Mouse (Mus musculus) CH12.LX (cell line): ENCODE data around the gene Rnf144a. TPM values are rescaled to one million over a fixed set of nuclear protein-coding genes. Genes with fewer than 3 reads are reported as not detected.

Source experiments
- DNase-seq: peaks from one replicate; pipeline ENCODE4 v3.0.0-alpha.2; 2013; ENCODE audit errors: extremely low read depth
- H3K27ac ChIP-seq: 2 replicates; pipeline ENCODE4 v1.5.1; 2012; ENCODE audit warnings: low read depth, mild to moderate bottlenecking, control low read depth, moderate library complexity; ENCODE audit not compliant: insufficient read depth
- H3K27me3 ChIP-seq: replicated peaks from 2 replicates; pipeline ENCODE3; 2012; ENCODE audit warnings: inconsistent platforms
- H3K36me3 ChIP-seq, 2 experiments: replicated peaks in 1 of 2; 2 replicates each; pipeline versions ENCODE3 to v1.6.1; 2012; ENCODE audit warnings: inconsistent platforms in 1 of 2, low read length in 1 of 2, mild to moderate bottlenecking in 1 of 2, mixed read lengths in 1 of 2, moderate library complexity in 1 of 2; ENCODE audit not compliant: control insufficient read depth in 1 of 2, insufficient read depth in 1 of 2
- H3K4me1 ChIP-seq, 2 experiments: 2 replicates each; pipeline ENCODE4 v1.6.1; 2012; ENCODE audit warnings: inconsistent platforms in 1 of 2, moderate library complexity in 1 of 2; ENCODE audit not compliant: insufficient read depth in 2 of 2, control insufficient read depth in 1 of 2
- H3K4me2 ChIP-seq: 2 replicates; pipeline ENCODE4 v1.6.1; 2012; ENCODE audit warnings: low read depth, mild to moderate bottlenecking, control low read depth; ENCODE audit not compliant: poor library complexity, insufficient read depth, severe bottlenecking
- H3K4me3 ChIP-seq, 3 experiments: fragments of 150-350 bp in 1 of 3; sonication (generic) in 1 of 3; replicated peaks in 1 of 3; 2 replicates each; pipeline versions ENCODE3 to v1.5.1; 2011 to 2012; ENCODE audit warnings: low read depth in 2 of 3, low read length in 2 of 3, mild to moderate bottlenecking in 2 of 3, moderate library complexity in 2 of 3, control low read depth in 1 of 3, improper control_type of control experiment in 1 of 3, inconsistent platforms in 1 of 3, mixed read lengths in 1 of 3; ENCODE audit not compliant: poor library complexity in 1 of 3
- H3K79me2 ChIP-seq: replicated peaks from 2 replicates; pipeline ENCODE4 v1.6.1; 2012; ENCODE audit warnings: mild to moderate bottlenecking, moderate library complexity; ENCODE audit not compliant: control insufficient read depth, poor library complexity, insufficient read depth, severe bottlenecking; ENCODE audit errors: extremely low read depth
- H3K9ac ChIP-seq: 2 replicates; pipeline ENCODE4 v1.6.1; 2012; ENCODE audit warnings: low read depth, mild to moderate bottlenecking, control low read depth, moderate library complexity; ENCODE audit not compliant: insufficient read depth
- H3K9me3 ChIP-seq: replicated peaks from 2 replicates; pipeline ENCODE3; 2012; ENCODE audit warnings: low read length, inconsistent platforms, mixed read lengths
- CHD1 ChIP-seq: IDR thresholded peaks from 2 replicates; pipeline ENCODE4 v1.6.1; 2012; ENCODE audit warnings: low read depth, low read length, improper control_type of control experiment, inconsistent platforms
- CHD2 ChIP-seq: IDR thresholded peaks from 2 replicates; pipeline ENCODE4 v1.6.1; 2011; ENCODE audit warnings: low read length, improper control_type of control experiment
- ELF1 ChIP-seq: IDR thresholded peaks from 2 replicates; pipeline ENCODE4 v1.6.1; 2014; ENCODE audit warnings: low read depth, mild to moderate bottlenecking, inconsistent platforms, low read length, improper control_type of control experiment
- HCFC1 ChIP-seq: IDR thresholded peaks from 2 replicates; pipeline ENCODE4 v1.6.1; 2012; ENCODE audit warnings: low read depth, mild to moderate bottlenecking, inconsistent platforms, low read length, improper control_type of control experiment
- MEF2A ChIP-seq: IDR thresholded peaks from 2 replicates; pipeline ENCODE4 v1.6.1; 2014; ENCODE audit warnings: low read depth, mild to moderate bottlenecking, inconsistent platforms, low read length, improper control_type of control experiment, borderline replicate concordance
- SIN3A ChIP-seq: IDR thresholded peaks from 2 replicates; pipeline ENCODE4 v1.6.1; 2012; ENCODE audit warnings: low read length, improper control_type of control experiment, inconsistent platforms
- USF2 ChIP-seq: conservative IDR thresholded peaks from 2 replicates; pipeline ENCODE4 v1.6.1; 2011; ENCODE audit warnings: low read depth, low read length, improper control_type of control experiment
- dilution Hi-C: fragments of 300-500 bp; cut with MboI; formaldehyde crosslinking; loops from 2 replicates; pipeline ENCODE4 v1.14.3; 2020; ENCODE audit warnings: low sequenced_read_pairs; ENCODE audit not compliant: extremely low pct_unique_long_range_greater_than_20kb, extremely low pct_ligation_motif_present
- in situ Hi-C: fragments of 300-500 bp; cut with MboI; formaldehyde crosslinking; loops from 3 replicates; pipeline ENCODE4 v1.14.3; 2019; ENCODE audit warnings: low sequenced_read_pairs, low pct_ligation_motif_present, low pct_unique_long_range_greater_than_20kb, mixed read lengths
- polyA plus RNA-seq: library from polyadenylated mRNA; unstranded; fragments of >175 nt; gene quantifications from 2 replicates; pipeline ENCODE4 v1.2.1, GENCODE M21; 2012; ENCODE audit warnings: low read depth; ENCODE audit not compliant: insufficient read length
- total RNA-seq, 2 experiments: library from RNA; depleted of rRNA; stranded (reverse); fragments of 300-350 nt in 1 of 2; fragments of >200 nt in 1 of 2; gene quantifications; 2 replicates each; pipeline ENCODE4 v1.2.3; 2012 to 2014

Gene Rnf144a
- total and polyA plus RNA-seq, 3 experiments = 0.04 to 0.57 (median 0.52) TPM

- TF ChIP-seq ELF1 (no peak), CHD2 (no peak)
These were observed 37.4 kb downstream of the Rnf144a start for GRCm38 (mm10) chr12:26377691-26378090.

GRCm38 (mm10) chr12:26376541-26377323 lies 38.3 kb downstream of the Rnf144a start:
- Histone ChIP-seq H3K79me2 (no peaks in the 10 kb centered on the region), H3K27me3 (no peaks in the 10 kb centered on the region), H3K27ac (no peak overlapping the region), H3K9me3 (no peaks in the 10 kb centered on the region), H3K4me2 (no peak overlapping the region), H3K4me3 (no peak overlapping the region), H3K36me3 (no peaks in the 10 kb centered on the region), H3K4me1 (no peaks in the 10 kb centered on the region), H3K9ac (no peak overlapping the region)
- TF ChIP-seq USF2 (no peak), ELF1 (no peak), SIN3A (no peak), CHD1 (no peak)
- no peak for DNase-seq
- in situ Hi-C loops = no loop called here
- dilution Hi-C loops = no loop called here

More at GRCm38 (mm10) chr12:26377691-26378090, 37.4 kb downstream of the Rnf144a start:
- no peaks in the 10 kb centered on the region for H3K4me1 ChIP-seq
- H3K9ac ChIP-seq = no peak overlapping the region
- no peak overlapping the region for H3K4me2 ChIP-seq
- in situ Hi-C loops = no loop called here
- H3K9me3 ChIP-seq = no peaks in the 10 kb centered on the region
- H3K36me3 ChIP-seq = no peaks in the 10 kb centered on the region
- H3K27me3 ChIP-seq = no peaks in the 10 kb centered on the region
- H3K27ac ChIP-seq = no peak overlapping the region
- dilution Hi-C loops = no loop called here
- no peaks in the 10 kb centered on the region for H3K79me2 ChIP-seq
- no peak for DNase-seq
- H3K4me3 ChIP-seq = no peak overlapping the region

- dilution Hi-C loops = no loop called here
These were observed 41.3 kb downstream of the Rnf144a start for GRCm38 (mm10) chr12:26373721-26374120.

More at GRCm38 (mm10) chr12:26373721-26374120, 41.3 kb downstream of the Rnf144a start:
- no peaks in the 10 kb centered on the region for H3K27me3 ChIP-seq
- H3K9ac ChIP-seq = no peak overlapping the region
- H3K27ac ChIP-seq = no peak overlapping the region
- no peaks in the 10 kb centered on the region for H3K4me1 ChIP-seq
- no peak overlapping the region for H3K4me2 ChIP-seq
- no peak for DNase-seq
- no peaks in the 10 kb centered on the region for H3K9me3 ChIP-seq
- no peaks in the 10 kb centered on the region for H3K36me3 ChIP-seq
- in situ Hi-C loops = no loop called here
- no peaks in the 10 kb centered on the region for H3K79me2 ChIP-seq
- no peak overlapping the region for H3K4me3 ChIP-seq
- TF ChIP-seq MEF2A (no peak), HCFC1 (no peak)
